In genomic region chr17:71474762-71475704, GRCm38 (mm10) we compare ENCODE assay signal across 8 mouse cellular contexts. TPM values are rescaled to one million over a fixed set of nuclear protein-coding genes. Genes with fewer than 3 reads are reported as not detected.
DNase-seq lines count a peak whose midpoint lies in the region; ATAC-seq and TF ChIP-seq lines count a peak whose summit lies in the region.

Gene Smchd1 (minus strand): TSS chr17:71475343.

- DNase-seq in 3T3-L1 (ENCODE audit: low read depth, low spot score) = peak; percentile 92
- peak; percentile 95 to 96 for DNase-seq in adrenal gland, postnatal 36 days
- peak; percentile 91 to 98 for DNase-seq in heart, adult 18-20 months
- peak; percentile 97 for DNase-seq in kidney, adult 2 months
- peak; percentile 94 for DNase-seq in limb, embryonic 11.5 days (ENCODE audit: low spot score)

- WGBS in embryonic facial prominence, embryonic 12.5 days = under 1% methylated on average over 104 of the region's 109 CpGs
- WGBS in kidney, adult 2 months = under 1% methylated on average over 106 of the region's 109 CpGs
- under 1% methylated on average over 93 of the region's 109 CpGs for WGBS in limb, embryonic 11.5 days
- WGBS in midbrain, embryonic 13.5 days = under 1% methylated on average over 101 of the region's 109 CpGs
- under 1% methylated on average over 106 of the region's 109 CpGs for WGBS in small intestine, adult 2 months

- peak within 1 kb of the TSS; percentile 93 for H3K4me3 ChIP-seq in embryonic facial prominence, embryonic 12.5 days
- H3K4me3 ChIP-seq in kidney, adult 2 months (ENCODE audit: insufficient read depth, low read depth, low read length) = peak within 1 kb of the TSS; percentile 98
- H3K4me3 ChIP-seq in limb, embryonic 11.5 days (ENCODE audit: low read depth, low read length) = peak within 1 kb of the TSS; percentile 94
- H3K4me3 ChIP-seq in midbrain, embryonic 13.5 days (replicated peaks) = peak within 1 kb of the TSS; percentile 93
- H3K4me3 ChIP-seq in small intestine, adult 2 months (ENCODE audit: low read depth, low read length) = peak within 1 kb of the TSS; percentile 97

- TF ChIP-seq CTCF in kidney, adult 2 months (conservative IDR thresholded peaks at IDR 0.05; ENCODE audit: insufficient read depth, insufficient read length, low read depth, low read length) = no peak
- no peak for TF ChIP-seq CTCF in small intestine, adult 2 months (IDR thresholded peaks at IDR 0.05; ENCODE audit: extremely low read depth, insufficient read length, insufficient replicate concordance, low read depth, low read length)

- H3K27me3 ChIP-seq in embryonic facial prominence, embryonic 12.5 days = no peaks in the 10 kb centered on the region
- H3K27me3 ChIP-seq in kidney, adult 2 months (replicated peaks; ENCODE audit: control insufficient read depth, insufficient read depth, low read length) = no peaks in the 10 kb centered on the region
- no peaks in the 10 kb centered on the region for H3K27me3 ChIP-seq in limb, embryonic 11.5 days (ENCODE audit: control insufficient read depth, insufficient read depth, low read length)
- H3K27me3 ChIP-seq in midbrain, embryonic 13.5 days = no peaks in the 10 kb centered on the region
- no peaks in the 10 kb centered on the region for H3K27me3 ChIP-seq in small intestine, adult 2 months (ENCODE audit: control insufficient read depth, insufficient read depth, low read length)

- peak within 1 kb of the TSS; percentile 90 for H3K9ac ChIP-seq in embryonic facial prominence, embryonic 12.5 days
- H3K9ac ChIP-seq in limb, embryonic 11.5 days (ENCODE audit: low read length) = peak within 1 kb of the TSS; percentile 91
- peak within 1 kb of the TSS; percentile 94 for H3K9ac ChIP-seq in midbrain, embryonic 13.5 days (replicated peaks)

- H3K4me1 ChIP-seq in embryonic facial prominence, embryonic 12.5 days = peaks cover 6% of the 10 kb centered on the region; the same call in 1 of the 2 replicates
- H3K4me1 ChIP-seq in kidney, adult 2 months (ENCODE audit: control insufficient read depth, insufficient read depth, low read length) = peaks cover 5% of the 10 kb centered on the region; the same call in 1 of the 2 replicates
- H3K4me1 ChIP-seq in limb, embryonic 11.5 days (ENCODE audit: control insufficient read depth, insufficient read depth, low read length) = peaks cover 3% of the 10 kb centered on the region; the same call in 1 of the 2 replicates
- peaks cover 37% of the 10 kb centered on the region for H3K4me1 ChIP-seq in midbrain, embryonic 13.5 days (replicated peaks)
- H3K4me1 ChIP-seq in small intestine, adult 2 months (ENCODE audit: control insufficient read depth, insufficient read depth, insufficient read length, low read length) = peaks cover 11% of the 10 kb centered on the region; the same call in 1 of the 2 replicates

- H3K36me3 ChIP-seq in embryonic facial prominence, embryonic 12.5 days = no peaks in the 10 kb centered on the region
- H3K36me3 ChIP-seq in kidney, adult 2 months (ENCODE audit: control insufficient read depth, insufficient read depth, low read length) = no peaks in the 10 kb centered on the region
- no peaks in the 10 kb centered on the region for H3K36me3 ChIP-seq in limb, embryonic 11.5 days (ENCODE audit: control insufficient read depth, insufficient read depth, low read length)
- no peaks in the 10 kb centered on the region for H3K36me3 ChIP-seq in midbrain, embryonic 13.5 days
- H3K36me3 ChIP-seq in small intestine, adult 2 months (ENCODE audit: control insufficient read depth, insufficient read depth, low read length) = no peaks in the 10 kb centered on the region

- peak; percentile 97 for ATAC-seq in embryonic facial prominence, embryonic 12.5 days (ENCODE audit: insufficient number of reproducible peaks, insufficient read depth, low FRiP score, low TSS enrichment)
- peak; percentile 93 for ATAC-seq in limb, embryonic 11.5 days (ENCODE audit: insufficient number of reproducible peaks, low FRiP score, low TSS enrichment, low read depth)
- peak; percentile 97 for ATAC-seq in midbrain, embryonic 13.5 days

- TF ChIP-seq POLR2A in kidney, adult 2 months (IDR thresholded peaks at IDR 0.05; ENCODE audit: low read depth, low read length) = no peak
- peak; percentile 29 for TF ChIP-seq POLR2A in small intestine, adult 2 months (IDR thresholded peaks at IDR 0.05; ENCODE audit: low read depth, low read length)

- peak within 1 kb of the TSS; percentile 71 for H3K4me2 ChIP-seq in embryonic facial prominence, embryonic 12.5 days (replicated peaks)
- peak within 1 kb of the TSS; percentile 76 for H3K4me2 ChIP-seq in limb, embryonic 11.5 days (ENCODE audit: low read depth, severe bottlenecking)
- peak within 1 kb of the TSS; percentile 92 for H3K4me2 ChIP-seq in midbrain, embryonic 13.5 days (replicated peaks)

- peak within 1 kb of the TSS; percentile 98 for H3K27ac ChIP-seq in embryonic facial prominence, embryonic 12.5 days
- H3K27ac ChIP-seq in kidney, adult 2 months (ENCODE audit: insufficient read depth, low read depth, low read length) = peak within 1 kb of the TSS; percentile 94
- peak within 1 kb of the TSS; percentile 95 for H3K27ac ChIP-seq in limb, embryonic 11.5 days (replicated peaks; ENCODE audit: low read depth, low read length)
- peak within 1 kb of the TSS; percentile 99 for H3K27ac ChIP-seq in midbrain, embryonic 13.5 days
- peak within 1 kb of the TSS; percentile 73 for H3K27ac ChIP-seq in small intestine, adult 2 months (ENCODE audit: insufficient read depth, low read depth, low read length)

- no peaks in the 10 kb centered on the region for H3K9me3 ChIP-seq in embryonic facial prominence, embryonic 12.5 days
- H3K9me3 ChIP-seq in limb, embryonic 11.5 days (ENCODE audit: control insufficient read depth, low read length) = no peaks in the 10 kb centered on the region
- no peaks in the 10 kb centered on the region for H3K9me3 ChIP-seq in midbrain, embryonic 13.5 days

RNA-seq across cellular contexts. Expression of gene Smchd1, which starts in this region (rescaled TPM):
- 10 to 100 TPM; 36.8 to 42.1 TPM for total RNA-seq in adrenal gland, postnatal 36 days (2021)
- polyA plus RNA-seq in embryonic facial prominence, embryonic 12.5 days (2016; fragmentation: Nextera tagmentation; extraction: Ambion mirVana) = 84.2 and 84.9 TPM in 2 replicates
- total RNA-seq in heart, adult 18-20 months (2021) = 10 to 100 TPM; 16.7 to 18.0 TPM
- 5.6 and 6.8 TPM in 2 replicates for polyA plus RNA-seq in kidney, adult 2 months (2012; rRNA removed)
- 96.3 and 104 TPM in 2 replicates for polyA plus RNA-seq in limb, embryonic 11.5 days (2014; fragmentation: Nextera tagmentation; extraction: Ambion mirVana)
- polyA plus RNA-seq in midbrain, embryonic 13.5 days (2015; fragmentation: Nextera tagmentation; extraction: Ambion mirVana) = 48.6 and 60.5 TPM in 2 replicates
- 1.4 and 2.3 TPM in 2 replicates for polyA plus RNA-seq in small intestine, adult 2 months (2012; rRNA removed)

Comparison
In these comparisons a context has a peak if more than half of its experiments do, and no peak if none do; other contexts are left out.
1. Peak in every context shown above with its lines: DNase-seq, ATAC-seq, H3K4me3 ChIP-seq and H3K27ac ChIP-seq.